Mouse (Mus musculus) cerebellum, adult 9-10 months (tissue): Measurements from ENCODE around the gene Mrpl39.
A peak's percentile ranks its signal among the peaks of the same experiment; 100 is the strongest.

ENCODE experiments used
- DNase-seq: peaks from one replicate; pipeline ENCODE4 v3.0.0; 2022

Gene Mrpl39

DNA sequence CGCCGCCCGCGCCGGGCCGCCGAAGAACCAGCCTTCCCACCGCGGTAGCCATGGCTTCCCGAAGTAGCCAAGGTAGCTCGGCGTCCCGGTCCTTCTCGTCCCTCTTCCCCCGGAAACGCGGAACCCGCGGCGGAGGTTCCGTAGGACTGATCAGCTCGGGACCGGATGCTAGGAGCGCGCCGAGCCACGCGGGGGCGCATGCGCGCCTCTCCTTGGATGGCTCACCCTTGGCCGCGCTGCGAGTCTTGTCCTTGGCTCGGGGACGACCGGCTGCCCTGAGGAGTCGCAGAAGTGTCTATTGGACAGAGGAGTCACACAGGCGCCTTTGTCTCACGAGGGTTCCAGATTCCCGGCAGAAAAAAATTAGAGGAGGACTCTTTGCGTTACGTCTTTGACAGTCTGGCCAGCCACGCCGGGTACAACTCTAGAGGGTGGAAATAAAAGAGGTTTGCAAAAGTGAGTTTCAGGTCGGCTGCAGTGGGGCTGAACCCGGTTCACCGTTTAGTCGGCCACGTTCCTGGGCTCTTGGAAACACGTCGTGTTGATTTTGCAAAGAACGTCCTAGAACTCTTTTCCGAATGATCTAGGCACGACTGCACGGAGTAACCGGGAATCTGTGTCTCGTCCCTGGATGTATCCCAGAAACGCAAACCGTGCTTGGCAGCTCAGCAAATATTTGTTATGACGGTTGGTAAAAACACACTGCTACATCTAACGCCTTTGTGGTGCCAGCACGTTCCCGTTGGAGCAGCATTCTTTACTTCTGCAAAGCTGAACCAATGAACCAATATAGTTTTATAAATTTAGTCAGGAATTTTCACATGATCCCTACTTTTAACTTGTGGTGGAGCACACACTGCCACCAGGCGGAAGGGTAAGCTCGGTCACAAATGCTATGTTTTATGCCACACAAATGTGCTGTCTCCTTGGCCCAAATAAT, at the start of gene Mrpl39:
Gene Mrpl39, minus strand, starts transcription at position 577 of the 940 bp plus-strand sequence.
- peak; percentile 97 for DNase-seq

DNA sequence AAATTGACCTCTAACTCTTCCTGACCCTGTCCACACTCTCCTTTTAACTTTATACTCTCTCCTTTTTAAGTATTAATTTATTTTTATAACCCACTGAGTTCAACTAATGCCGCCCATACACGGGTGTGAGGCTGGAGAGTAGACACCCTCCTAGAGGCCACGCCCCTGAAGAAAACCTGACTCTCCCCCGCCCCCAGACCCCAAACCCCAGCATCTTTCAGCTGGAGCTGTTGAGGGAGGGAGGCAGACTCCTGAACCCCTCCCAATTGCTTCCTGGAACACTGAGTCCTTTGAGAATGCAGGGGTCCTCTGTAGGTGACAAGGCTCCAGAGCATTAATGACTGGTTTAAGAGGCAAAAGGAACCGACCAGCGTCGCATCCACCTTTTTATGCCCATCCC, 49.4 kb upstream of the Mrpl39 start:
- no peak for DNase-seq

DNA sequence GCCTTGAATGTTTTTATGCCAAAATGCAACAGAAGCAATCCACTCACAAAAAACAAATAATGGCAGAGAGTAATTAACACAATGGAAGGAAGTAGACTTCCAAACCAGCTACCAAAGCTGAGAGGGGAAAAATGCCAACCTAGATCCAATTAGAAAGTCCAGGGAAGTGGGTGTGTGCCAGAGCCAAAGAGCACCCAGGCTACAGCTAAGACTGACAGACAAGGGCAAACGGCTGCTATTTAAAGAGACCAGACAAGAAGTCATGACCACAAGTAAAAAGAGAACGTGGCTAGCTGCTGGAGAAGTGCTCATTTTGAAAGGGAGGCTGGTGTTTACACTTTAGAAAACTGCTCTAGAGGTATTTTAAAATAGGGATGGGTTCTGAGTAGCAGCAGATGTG, 47.7 kb upstream of the Mrpl39 start:
- DNase-seq = no peak

GRCm38 (mm10) chr16:84779718-84780117, 44.2 kb upstream of the Mrpl39 start:
- no peak for DNase-seq

GRCm38 (mm10) chr16:84778861-84779630, 43.5 kb upstream of the Mrpl39 start:
- DNase-seq = no peak

DNA sequence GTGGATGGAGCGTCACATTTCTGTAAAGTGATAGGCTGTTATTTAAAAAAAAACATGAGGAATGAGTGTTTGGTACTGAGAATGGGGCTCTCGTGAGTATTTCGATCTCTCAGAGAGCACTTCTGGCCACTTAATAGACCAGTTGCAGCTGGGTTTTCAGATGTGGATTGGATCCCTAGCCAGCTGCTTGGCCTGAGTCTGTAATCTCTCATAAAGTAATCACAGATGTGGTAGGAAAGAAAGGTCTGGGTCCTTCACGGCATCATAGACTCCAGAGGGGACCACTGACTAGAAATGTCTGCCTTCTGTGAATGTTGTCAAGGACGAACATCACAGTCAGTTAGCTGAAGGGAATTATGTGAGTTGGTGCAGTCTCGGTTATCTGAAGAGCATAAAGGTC, 42.9 kb upstream of the Mrpl39 start:
- DNase-seq = no peak

- DNase-seq = no peak
These were observed 40.7 kb upstream of the Mrpl39 start for GRCm38 (mm10) chr16:84776089-84776784.

DNA sequence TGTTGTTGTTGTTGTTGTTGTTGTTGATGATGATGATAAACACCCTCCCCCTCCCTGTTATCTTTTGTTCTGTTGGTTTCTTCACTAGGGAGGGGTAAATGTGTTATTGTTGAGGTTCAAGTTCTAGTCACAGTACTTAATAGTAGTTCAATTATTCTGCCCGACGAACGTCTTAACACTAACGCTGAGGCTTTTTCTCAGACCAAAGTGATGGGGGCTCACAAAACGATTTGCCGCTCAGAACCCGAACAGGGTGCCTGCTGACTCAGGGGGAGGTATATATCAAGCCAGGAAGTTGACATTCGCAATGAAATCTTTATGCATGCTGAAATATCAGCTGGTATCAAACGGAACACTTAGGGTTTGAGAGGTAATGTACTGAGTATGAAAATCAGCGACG, 39.8 kb upstream of the Mrpl39 start:
- DNase-seq = no peak

GRCm38 (mm10) chr16:84774761-84775231, 39.3 kb upstream of the Mrpl39 start:
- DNase-seq = peak; percentile 27

DNA sequence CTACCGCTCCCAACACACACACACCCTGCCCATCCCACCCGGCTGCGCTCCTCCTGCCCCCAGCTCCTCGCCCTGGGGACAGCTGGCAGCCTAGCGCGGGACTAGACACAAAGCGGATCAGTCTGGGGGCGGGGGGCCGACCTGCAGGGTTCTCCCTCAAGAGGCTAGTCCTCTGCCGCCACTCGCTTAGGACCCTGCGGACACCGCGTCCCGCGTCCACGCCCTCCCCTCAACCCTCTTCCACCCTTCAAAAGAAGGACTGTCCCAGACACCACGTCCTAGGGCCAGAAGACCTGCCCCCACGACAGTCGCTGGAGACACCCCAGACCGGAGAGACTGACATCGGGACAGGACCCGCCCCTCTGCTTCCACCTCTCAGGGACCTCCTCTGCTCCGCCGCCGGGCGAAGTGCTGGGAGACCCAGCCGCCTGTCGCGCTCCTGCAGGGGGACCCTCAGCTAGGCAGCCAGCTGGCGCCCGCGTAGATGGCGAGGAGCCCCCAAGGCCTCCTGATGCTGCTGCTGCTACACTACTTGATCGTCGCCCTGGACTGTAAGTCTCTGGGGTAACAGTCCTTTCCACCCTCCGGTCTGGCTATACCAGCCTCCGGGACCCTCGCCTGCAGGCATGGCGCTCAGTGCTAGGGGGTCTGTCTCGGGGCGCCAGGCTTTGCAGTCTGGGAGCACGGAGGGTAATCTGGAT, 38.6 kb upstream of the Mrpl39 start, which contains the start of gene Jam2:
Gene Jam2, plus strand, starts transcription at position 121 of the 701 bp plus-strand sequence.
- DNase-seq = peak; percentile 10

DNA sequence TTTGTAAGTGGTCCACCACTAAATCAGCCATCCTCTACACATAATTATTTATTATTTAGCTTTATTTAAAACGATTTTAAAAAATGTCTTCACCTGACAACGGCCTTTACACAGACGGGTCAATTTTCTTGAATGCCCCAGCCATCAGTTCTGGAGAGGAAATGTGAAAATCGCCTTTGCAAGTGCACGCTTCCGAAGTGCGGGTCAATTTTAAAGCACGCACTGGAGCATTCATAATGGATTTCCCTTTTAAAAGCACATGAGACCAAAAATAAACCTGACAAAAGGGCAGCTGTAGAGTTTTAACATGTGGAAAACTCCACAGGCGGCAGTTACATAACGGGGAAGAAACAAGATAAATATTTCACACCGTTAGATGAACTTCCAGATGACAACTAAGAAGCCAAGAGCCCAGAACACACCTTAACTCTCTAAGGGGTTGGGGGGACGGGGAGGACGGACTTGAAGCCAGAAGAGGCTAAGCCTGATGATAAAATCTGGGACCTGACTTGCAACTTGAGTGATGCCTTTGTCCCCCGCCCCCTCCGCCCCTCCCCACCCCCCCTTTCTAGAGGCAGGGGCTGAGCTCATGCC, 37.8 kb upstream of the Mrpl39 start:
- DNase-seq = no peak

GRCm38 (mm10) chr16:84772496-84773267, 37.1 kb upstream of the Mrpl39 start:
- no peak for DNase-seq

DNA sequence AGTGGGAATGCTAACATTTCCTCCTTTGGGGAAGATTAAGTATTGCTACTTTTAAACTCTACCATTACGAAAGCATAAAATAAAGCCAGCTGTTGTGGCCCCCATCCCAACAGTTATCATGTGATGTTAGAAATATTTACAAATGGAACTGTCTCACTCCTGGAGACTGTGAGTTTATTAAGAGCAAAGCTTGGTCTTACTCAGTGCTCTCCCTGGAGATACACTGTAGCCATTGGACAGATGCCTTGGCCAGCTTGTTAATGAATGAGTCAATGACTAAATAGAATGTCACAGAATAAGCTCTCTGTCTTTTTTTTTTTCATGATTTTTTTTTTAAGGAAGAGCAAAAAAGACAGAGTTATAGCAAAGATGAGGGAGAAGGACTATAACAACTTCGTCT, 35.9 kb upstream of the Mrpl39 start:
- DNase-seq = no peak

DNA sequence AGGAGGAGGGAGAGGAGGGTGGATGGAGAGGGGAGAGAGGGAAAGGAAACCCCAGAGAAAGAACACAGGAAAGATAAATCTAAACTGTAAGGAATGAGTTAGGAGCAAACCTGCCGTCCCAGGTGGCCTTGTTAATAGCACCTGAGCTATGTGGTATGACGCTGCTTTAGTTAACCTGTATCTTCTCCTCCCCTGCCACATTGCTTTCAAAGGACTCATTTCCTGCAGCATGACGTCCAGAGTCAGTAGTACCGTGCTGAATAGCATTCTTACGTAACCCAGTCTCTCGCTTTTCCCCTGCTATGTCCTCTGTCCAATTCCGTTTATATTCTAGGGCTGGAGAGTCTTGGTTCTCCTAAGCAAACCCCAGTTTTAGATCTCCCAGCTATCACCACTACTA, 35.3 kb upstream of the Mrpl39 start:
- no peak for DNase-seq

DNA sequence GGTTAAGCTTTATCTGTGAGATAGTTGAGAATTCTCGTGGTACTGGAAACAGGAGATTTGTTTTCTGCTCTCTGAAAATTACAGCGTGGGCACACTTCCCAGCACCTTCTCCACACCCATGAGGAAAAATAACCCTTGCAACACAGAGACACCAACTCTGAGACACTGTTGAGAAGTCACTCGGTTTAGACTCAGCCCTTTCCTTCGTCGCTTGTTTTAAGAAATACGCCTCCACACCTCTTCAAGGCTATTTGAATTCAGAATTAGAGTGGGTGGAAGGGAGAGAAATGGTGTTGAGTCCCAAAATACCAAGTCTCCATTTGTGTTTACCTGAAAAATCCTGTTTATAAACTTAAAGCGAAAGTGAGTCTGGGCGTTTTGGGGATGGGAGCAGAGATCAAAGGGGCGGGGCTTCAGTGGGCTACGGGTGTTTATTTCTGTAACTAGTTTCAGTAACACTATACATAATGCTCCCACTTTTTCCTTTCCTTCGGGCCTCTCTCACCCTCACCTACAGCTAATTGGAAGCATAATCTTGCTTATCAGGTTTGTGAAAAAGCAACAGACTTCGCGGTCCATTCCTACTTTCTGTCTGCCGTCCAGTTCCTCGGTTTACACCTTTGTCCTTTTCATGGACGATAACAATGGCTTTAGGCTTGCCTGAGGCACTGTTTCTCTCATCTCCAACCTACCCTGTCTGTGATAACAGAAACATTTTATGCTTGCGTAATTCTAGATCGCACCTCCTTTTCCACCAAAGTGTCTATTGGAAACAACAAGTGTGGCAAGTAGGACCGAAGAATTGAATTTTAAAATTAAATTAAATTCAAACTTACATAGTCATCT, 34.3 kb upstream of the Mrpl39 start:
- no peak for DNase-seq

- no peak for DNase-seq
These were observed 33.6 kb upstream of the Mrpl39 start for GRCm38 (mm10) chr16:84769182-84769581.

DNA sequence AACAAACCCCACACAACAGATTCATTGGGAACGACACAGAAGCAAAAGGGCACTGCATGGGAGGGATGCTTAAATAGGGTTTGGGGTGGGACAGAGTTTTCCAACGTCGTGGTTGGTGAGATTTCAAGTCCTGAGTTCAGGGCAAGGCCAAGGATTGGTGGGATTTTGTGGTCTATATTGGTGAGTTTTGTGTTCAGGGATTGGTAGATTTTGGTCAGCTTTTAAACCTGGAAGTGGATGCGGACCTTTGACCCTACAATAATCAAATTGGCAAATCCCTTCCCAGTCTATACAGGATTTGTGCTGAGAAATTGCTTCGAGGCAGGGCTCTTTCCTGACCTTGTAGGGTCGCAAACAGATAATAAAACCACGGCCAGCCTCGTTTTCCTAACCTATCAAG, 32.4 kb upstream of the Mrpl39 start:
- no peak for DNase-seq

- no peak for DNase-seq
These were observed 10.3 kb upstream of the Mrpl39 start for GRCm38 (mm10) chr16:84745721-84746306.

- DNase-seq = no peak
These were observed 9.4 kb upstream of the Mrpl39 start for GRCm38 (mm10) chr16:84744703-84745490.
